Mouse (Mus musculus): ENCODE results near the gene Rbm38.

- TF ChIP-seq CTCF (IDR thresholded peaks at IDR 0.05; ENCODE audit: low read depth) (no peak), EP300 (IDR thresholded peaks at IDR 0.05; ENCODE audit: low read depth) (no peak)
Measured at GRCm38 (mm10) chr2:173030591-173031338, 10.5 kb downstream of the Rbm38 start.
